Mouse (Mus musculus) urinary bladder, adult 2 months (tissue): ENCODE data around the gene Rgn. TPM values are rescaled to one million over a fixed set of nuclear protein-coding genes. Genes with fewer than 3 reads are reported as not detected.

ENCODE experiments used
- DNase-seq: peaks from one replicate; pipeline ENCODE4 v3.0.0; 2022; ENCODE audit warnings: low spot score
- polyA plus RNA-seq: library from polyadenylated mRNA; depleted of rRNA; stranded (reverse); fragments of >200 nt; gene quantifications from 2 replicates; pipeline ENCODE4 v1.2.3, GENCODE M21; 2012; rRNA removed

The Rgn gene
- 0.58 and 0.84 TPM in 2 replicates for polyA plus RNA-seq

DNA sequence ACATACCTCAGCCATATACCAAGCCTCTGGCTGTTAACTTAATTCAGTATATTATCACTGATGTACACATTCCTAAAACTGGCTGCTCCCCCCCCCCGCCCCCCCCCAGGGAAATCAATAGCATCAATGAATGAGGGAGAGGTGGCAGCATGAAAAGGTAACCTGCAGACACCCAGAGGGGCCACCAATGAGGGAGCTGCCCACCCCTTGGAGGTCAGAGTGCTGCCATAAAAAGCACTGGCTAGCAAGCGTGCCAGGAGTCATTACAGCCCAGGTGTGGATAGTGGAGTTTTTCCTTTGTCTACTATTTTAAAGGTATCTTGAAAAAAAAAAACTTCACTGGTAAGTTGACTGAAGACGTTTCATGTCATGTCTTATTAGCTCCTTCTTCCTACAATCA is at the start of gene Rgn:
Rgn (plus strand) TSS at position 256 of the 400 bp plus-strand sequence.
- no peak for DNase-seq

DNA sequence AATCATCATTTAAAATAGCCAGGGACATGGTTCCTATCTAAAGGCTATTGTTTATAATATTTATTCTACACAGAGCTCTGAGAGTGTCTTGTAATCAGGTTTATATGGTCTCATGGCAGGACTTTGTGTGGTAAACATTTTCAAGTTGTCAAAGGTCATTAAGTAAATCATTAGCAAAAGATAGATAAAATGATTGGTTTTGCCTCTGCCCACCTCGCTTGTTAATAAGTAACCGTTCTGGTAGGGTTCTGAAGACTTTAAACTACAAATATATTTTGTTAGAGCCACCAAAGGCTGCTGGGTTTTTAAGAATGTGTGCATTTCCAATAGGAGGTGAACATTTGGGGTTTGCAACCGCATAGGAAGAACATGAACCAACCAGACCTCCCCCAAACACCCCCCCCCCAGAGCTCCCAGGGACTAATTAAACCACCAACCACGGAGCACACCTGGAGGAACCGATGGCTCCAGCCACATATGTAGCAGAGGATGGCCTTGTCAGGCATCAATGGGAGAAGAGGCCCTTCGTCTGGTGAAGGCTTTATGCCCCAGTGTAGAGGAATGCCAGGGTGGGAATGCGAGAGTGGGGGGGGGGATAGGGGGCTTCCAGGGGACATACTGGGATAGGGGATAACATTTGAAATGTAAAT is 29.2 kb upstream of the Rgn start:
- DNase-seq = no peak

DNA sequence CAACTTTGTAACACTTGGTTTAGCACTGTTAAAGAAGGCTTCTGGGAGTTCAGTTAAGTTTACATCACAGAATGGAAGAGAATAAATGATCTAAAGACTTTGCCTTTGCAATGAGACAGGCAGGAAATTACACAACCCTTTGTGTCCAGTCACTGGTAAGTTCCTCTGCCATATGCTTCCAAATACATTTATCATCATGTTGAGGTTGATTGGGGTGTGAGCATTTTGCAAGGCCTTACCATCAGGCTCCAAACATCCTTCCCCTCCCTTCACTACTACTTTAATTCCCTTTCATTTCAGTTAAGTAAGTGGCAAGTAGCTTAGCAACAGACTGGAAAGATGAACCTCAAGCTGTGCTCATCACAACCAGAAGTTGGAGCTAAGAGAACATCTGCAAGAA is 28.0 kb upstream of the Rgn start:
- DNase-seq = no peak

DNA sequence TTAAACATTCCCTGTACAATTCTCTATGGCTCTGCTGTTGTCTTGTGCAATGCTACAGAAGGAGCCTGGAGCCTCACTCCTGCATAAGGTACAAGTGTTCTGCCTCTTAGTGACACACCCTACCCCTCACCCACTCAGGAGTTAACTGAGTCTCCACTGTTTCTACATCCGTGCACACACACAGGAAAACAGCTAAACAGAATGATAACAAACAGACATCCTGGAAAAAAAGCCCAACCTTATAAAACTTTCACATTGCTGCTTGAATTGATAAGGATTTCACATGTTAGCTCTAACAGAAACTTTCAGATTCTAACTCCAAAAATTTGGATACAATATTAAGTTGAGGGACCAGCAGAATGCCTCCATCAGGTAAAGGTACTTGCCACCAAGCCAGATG is 17.0 kb upstream of the Rgn start:
- no peak for DNase-seq

DNA sequence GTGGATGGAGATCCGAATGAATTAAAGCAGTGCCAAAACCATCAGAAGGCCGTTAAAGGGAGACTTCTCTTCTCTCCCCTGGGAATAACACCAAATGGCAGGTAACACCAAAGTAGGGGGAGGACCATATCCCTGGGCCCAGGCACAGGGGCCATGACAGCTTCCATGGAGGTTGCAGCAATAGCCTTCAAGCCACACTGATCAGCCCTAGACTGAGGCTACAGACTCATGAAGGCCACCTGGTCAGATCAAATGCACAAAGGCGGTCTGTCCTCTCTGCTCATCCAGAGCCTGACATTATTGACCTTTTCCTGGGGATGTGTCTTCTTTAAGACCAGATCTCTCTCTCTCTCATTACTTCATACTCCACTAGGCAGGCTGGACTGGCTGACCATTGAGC is 5.7 kb upstream of the Rgn start:
- DNase-seq = no peak

DNA sequence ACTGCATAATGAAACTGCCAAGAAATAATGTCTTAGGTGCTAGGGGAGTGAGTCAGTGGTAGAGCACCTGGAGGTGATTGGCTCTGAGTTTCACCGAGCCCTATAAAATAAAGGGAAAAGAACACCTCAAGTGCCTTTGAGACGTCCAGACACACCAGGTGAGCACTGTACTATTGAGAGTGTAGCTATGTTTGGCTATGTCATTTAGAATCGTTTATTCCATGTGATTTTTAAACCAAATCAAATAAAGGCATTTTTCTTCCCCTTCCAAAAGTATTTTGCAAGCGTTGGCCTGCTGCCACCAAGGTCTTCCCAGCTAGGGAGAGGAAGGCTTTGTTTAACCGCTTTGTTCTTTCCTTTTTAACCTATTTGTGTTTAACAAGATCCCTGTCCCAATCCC is 2.0 kb upstream of the Rgn start:
- DNase-seq = no peak

DNA sequence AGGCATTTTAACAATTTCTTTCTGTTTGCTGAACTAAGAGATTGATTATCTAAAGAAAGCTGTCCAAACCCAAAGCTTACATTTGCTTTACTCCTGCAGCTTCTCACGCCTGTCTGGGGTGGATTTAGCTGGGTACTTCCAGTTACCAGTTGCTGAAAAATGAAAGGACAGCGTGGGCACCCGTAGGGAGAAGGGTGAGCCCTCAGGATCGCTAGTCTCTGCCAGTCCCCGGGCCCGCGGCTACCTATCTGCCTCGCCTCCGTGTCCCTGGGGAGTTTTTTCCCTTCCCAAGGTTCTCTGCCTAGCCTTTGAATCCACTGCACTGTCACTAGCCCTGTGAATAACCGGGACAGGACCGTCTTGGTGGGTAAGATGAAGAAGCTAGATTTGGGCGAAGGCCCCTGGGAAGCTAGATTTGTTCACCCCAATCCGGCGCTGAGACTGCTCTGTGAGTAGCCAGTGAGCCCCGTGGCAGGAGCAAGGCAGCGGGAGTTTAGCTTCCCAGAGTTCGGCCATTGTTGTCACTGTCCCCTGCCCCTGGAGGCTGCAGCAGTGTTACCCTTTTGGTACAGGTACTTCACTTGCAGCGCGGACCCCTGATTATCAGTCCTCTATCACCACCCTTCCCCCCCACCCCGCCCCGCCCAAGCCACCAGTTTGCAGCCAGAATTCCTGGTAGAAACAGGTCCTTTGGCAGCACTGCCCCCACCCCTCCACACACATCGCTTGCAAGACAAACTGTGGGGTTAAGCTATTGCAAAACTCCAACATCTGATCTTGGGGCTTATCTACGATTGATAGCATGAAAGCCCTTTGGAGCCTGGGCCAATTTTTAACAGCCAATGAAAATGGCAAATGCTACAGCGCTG is 1.3 kb upstream of the Rgn start:
- DNase-seq = peak; percentile 21

DNA sequence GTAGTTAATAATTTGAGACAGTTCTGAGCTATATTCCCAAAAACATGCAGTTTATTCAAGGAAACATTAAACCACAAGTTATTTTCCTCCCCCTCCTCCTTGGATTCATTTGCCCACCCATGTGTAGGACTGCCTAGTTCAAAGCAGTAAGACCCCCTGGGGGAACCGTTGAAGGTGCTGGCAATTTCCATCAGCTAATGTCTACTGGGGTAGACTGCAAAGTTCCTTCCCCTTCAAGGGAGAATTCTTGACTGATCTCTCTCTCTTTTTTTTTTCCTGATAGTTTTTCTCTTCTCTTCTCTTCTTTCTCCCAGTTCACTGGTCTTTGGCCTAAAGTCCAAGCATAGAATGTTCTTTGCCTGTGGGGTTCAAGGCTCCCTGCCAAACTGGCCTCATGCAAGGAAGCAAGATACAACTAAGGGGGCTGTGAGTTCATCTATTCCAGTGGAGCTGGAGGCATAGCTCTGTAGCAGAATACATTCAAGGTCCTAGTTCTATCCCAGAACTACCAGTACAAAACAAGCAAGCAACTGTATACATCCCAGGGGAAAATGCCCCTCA is 627 bp upstream of the Rgn start:
- DNase-seq = no peak

DNA sequence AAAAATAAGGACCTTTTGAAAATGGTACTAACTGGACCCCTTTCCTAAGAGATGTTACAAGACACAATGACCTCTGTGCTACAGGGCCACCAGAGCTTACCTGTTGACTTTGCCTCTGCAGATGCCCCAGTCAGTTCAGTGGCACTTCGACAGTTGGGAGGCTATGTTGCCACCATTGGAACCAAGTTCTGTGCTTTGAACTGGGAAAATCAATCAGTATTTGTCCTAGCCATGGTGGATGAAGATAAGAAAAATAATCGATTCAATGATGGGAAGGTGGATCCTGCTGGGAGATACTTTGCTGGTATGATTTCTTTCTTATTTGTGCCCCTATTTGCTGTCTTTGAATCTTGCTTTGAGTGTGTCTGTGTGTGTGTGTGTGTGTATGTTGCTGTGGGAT is 2.6 kb downstream of the Rgn start:
- no peak for DNase-seq

DNA sequence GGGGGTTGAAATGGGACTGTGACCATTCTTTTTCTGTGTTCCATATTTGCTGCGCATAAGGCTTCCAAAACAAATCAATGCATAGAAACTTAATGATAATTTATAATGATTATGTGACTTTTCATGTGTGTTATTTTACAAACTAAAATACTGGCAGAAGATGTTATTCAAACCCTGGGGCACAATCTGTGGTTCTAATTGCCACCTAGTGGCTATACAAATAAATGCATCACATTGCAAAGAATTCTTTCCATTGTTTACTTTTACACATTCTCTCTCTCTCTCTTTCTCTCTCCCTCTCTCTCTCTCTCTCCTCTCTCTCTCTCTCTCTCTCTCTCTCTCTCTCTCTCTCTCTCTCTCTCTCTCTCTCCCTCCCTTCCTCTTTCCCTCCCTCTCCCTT is 12.3 kb downstream of the Rgn start:
- no peak for DNase-seq

DNA sequence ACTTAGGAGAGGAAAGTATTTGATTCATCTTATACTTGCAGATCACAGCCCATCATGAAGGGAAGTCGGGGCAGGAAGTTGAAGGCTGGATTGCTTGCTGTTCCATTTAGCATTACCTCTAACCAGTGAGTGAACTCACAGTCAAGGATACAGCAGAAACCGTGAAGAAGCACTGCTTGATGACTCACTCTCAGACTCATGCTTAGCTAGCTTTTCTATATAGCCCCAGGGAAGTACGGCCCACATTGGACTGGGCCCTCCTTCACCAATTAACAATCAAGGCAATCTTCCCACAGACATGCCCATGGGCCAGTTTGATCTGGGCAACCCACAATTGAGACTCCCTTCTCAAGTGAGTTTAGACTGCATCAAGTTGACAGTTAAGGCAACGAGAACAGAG is 14.4 kb downstream of the Rgn start:
- no peak for DNase-seq

DNA sequence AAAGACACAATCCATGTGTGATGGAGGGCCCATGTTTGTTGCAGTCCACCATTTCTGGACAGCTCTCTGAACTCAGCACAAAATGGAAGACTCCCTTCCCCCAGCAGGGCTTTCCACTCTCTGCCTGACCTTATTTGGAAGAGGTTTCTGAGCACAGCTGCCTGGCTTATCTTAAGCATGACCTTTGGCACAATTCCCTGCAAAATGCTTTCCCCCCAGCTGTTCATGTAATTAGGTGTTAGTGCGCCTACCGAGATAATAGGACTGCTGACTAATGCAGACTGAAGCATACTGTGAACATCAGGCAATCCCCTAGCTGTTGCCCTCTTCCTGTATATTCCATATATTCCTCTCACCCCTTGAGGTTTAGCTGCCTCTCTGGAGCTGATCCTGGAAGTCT is 21.4 kb downstream of the Rgn start:
- DNase-seq = no peak

DNA sequence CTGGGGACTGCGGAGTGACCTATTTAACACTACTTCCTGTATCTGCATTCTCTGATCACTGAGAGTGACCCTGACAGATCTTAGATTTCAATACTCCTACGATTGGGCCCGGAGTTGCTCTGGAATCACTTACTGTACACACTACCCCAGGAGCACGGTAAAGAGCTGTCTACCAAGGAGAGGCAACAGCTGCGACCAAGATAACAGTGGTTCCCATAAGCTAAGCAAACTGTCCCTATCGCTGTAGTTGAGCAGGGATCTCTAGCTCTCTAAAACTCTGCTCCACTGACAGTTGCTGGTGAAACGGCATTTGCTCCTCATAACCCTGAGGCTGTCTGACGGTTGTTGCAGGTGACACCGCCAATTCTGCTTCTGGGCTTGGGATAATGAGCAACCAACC is 23.1 kb downstream of the Rgn start:
- DNase-seq = no peak

DNA sequence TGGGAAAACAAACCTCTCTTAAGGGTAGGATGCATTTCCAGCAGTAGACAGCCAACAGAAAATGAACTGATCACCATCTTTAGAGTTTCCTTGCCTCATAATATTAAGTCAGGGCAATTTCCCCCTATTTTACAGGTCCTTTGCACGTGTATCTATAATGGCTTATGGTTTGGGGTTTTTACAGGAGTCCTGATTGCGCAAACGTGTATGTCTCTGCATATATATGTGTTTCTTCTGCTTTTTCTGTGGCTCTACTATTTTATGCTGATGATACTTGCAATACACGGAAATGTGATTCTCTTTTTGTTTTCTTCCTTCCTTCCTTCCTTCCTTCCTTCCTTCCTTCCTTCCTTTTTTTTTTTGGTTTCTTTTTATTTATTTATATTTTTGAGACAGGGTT is 24.3 kb downstream of the Rgn start:
- no peak for DNase-seq

DNA sequence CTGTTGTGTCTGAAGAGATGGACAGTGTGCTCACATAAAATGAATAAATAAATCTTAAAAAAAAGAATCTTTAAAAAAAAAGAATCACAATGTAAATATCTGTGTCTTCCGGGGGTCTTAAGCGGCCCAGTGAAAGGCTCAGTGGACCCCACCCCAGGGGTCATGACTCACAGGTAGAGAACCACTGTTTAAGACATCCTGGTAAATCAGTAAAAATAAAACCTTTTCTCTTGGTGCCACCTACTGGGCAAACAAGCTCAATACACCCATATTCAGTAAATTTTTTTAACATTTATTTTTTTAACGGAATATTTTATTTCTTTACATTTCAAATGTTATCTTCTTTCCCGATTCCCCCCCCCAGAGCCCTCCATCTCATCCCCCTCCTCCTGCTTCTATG is 38.4 kb downstream of the Rgn start:
- DNase-seq = no peak

DNA sequence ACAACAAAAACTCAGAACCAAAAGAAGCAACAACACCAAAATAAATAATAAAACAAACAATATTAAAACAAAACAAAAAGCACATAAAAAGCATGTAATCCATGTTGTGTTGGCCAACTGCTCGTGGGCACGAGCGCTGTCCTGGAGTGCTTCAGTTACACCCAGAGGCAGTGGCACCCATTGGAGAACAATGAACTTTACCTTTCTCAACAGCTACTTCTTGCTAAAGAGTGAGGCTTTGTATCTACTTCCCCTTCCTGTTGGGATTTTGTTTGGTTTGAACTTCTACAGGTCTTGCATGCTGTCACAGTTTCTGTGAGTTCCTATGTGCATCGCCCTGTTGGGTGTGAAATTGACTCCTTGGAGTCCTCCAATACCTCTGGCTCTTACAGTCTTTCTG is 58.9 kb downstream of the Rgn start:
- no peak for DNase-seq

Other genes with a start within 250 kb of the Rgn start
- gene Rp2, start 185.3 kb upstream of the Rgn start, polyA plus RNA-seq = 15.8 and 17.2 TPM in 2 replicates
- gene Jade3, start 124.1 kb upstream of the Rgn start, polyA plus RNA-seq = 6.3 and 7.4 TPM in 2 replicates
- gene Rbm10, start 67.7 kb downstream of the Rgn start, polyA plus RNA-seq = 32.9 and 33.3 TPM in 2 replicates
- 206 and 219 TPM in 2 replicates for gene Ndufb11, start 67.8 kb downstream of the Rgn start, polyA plus RNA-seq
- 153 and 168 TPM in 2 replicates for gene Uba1, start 108.5 kb downstream of the Rgn start, polyA plus RNA-seq
- 153 and 188 TPM in 2 replicates for gene Cdk16, start 138.2 kb downstream of the Rgn start, polyA plus RNA-seq
- gene Usp11, start 154.1 kb downstream of the Rgn start, polyA plus RNA-seq = 12.6 and 13.4 TPM in 2 replicates
- 132 and 153 TPM in 2 replicates for gene Araf, start 248.0 kb downstream of the Rgn start, polyA plus RNA-seq